Mouse (Mus musculus) C2C12 (cell line): ENCODE results near the gene H2-D1.

Experiments
- CEBPB ChIP-seq: IDR thresholded peaks from one replicate; pipeline ENCODE4 v1.6.1; 2011; ENCODE audit warnings: low read depth, mild to moderate bottlenecking, control low read depth, moderate library complexity
- CTCF ChIP-seq: IDR thresholded peaks from one replicate; pipeline ENCODE4 v1.5.1; 2011; ENCODE audit not compliant: control insufficient read depth, insufficient read depth, insufficient read length
- FOSL1 ChIP-seq: IDR thresholded peaks from one replicate; pipeline ENCODE4 v1.8.0; 2011; ENCODE audit warnings: mild to moderate bottlenecking, low read length; ENCODE audit not compliant: poor library complexity, insufficient read depth, severe bottlenecking
- MAX ChIP-seq: IDR thresholded peaks from one replicate; pipeline ENCODE4 v1.6.1; 2011; ENCODE audit warnings: mild to moderate bottlenecking, control low read depth
- MYOD1 ChIP-seq: IDR thresholded peaks from one replicate; pipeline ENCODE4 v1.6.1; 2011; ENCODE audit warnings: low read depth; ENCODE audit not compliant: control insufficient read depth, insufficient read length
- MYOG ChIP-seq: IDR thresholded peaks from one replicate; pipeline ENCODE4 v1.6.1; 2011; ENCODE audit not compliant: control insufficient read depth, insufficient read length; ENCODE audit errors: extremely low read depth
- USF1 ChIP-seq: IDR thresholded peaks from one replicate; pipeline ENCODE4 v1.6.1; 2011; ENCODE audit warnings: low read depth, mild to moderate bottlenecking, control low read depth, moderate library complexity

GRCm38 (mm10) chr17:35285431-35285830 lies 22.9 kb downstream of the H2-D1 start:
- no peak for TF ChIP-seq CTCF
- TF ChIP-seq MAX: no peak
- TF ChIP-seq MYOG: no peak
- no peak for TF ChIP-seq USF1
- no peak for TF ChIP-seq FOSL1
- no peak for TF ChIP-seq CEBPB
- no peak for TF ChIP-seq MYOD1
